Mouse (Mus musculus) limb, embryonic 10.5 days (tissue): Measurements from ENCODE around the gene Klra2. TPM values are rescaled to one million over a fixed set of nuclear protein-coding genes. Genes with fewer than 3 reads are reported as not detected.
A peak's percentile ranks its signal among the peaks of the same experiment; 100 is the strongest.
"Not testable (repeated sequence)": the region's sequence is repeated elsewhere in the genome, so short reads cannot be mapped to it uniquely, and the experiment has no call there.

Experiments used
- DNase-seq: peaks from one replicate; pipeline ENCODE4 v3.0.0-alpha.2; 2017; ENCODE audit warnings: low spot score
- H3K27ac ChIP-seq: fragments of 300-500 bp; sonication (generic); 2 replicates; pipeline ENCODE4 v1.5.1; 2016; ENCODE audit warnings: mild to moderate bottlenecking
- H3K27me3 ChIP-seq: fragments of 300-500 bp; sonication (generic); 2 replicates; pipeline ENCODE4 v1.6.1; 2016; ENCODE audit warnings: low read depth, mild to moderate bottlenecking; ENCODE audit not compliant: poor library complexity, severe bottlenecking
- H3K36me3 ChIP-seq: fragments of 300-500 bp; sonication (generic); 2 replicates; pipeline ENCODE4 v1.6.1; 2016; ENCODE audit warnings: mild to moderate bottlenecking, moderate library complexity
- H3K4me1 ChIP-seq: fragments of 300-500 bp; sonication (generic); 2 replicates; pipeline ENCODE4 v1.6.1; 2016
- H3K4me3 ChIP-seq: fragments of 300-500 bp; sonication (generic); 2 replicates; pipeline ENCODE4 v1.5.1; 2016; ENCODE audit warnings: mild to moderate bottlenecking, moderate library complexity
- H3K9me3 ChIP-seq: fragments of 300-500 bp; sonication (generic); replicated peaks from 2 replicates; pipeline ENCODE4 v1.6.1; 2016; ENCODE audit warnings: mild to moderate bottlenecking
- WGBS: fragments of 180-500 bp; shearing (Covaris S2); methylation state at CpG from one replicate; pipeline ENCODE4 v1.1.7; 2016; 5-methylcytosine and 5-hydroxymethylcytosine counted together
- polyA plus RNA-seq: library from polyadenylated mRNA; unstranded; fragments of >200 nt; fragmentation: Nextera tagmentation; extraction: Ambion mirVana; gene quantifications from 2 replicates; pipeline ENCODE4 v1.2.1, GENCODE M21; 2016

Gene Klra2
- polyA plus RNA-seq, result not detected in 2 replicates

- WGBS, result 86% methylated on average over 2 of the region's 2 CpGs
- no peak for DNase-seq
- Histone ChIP-seq H3K36me3 (no peaks in the 10 kb centered on the region), H3K4me3 (no peak within 1 kb of the TSS), H3K27ac (no peak within 1 kb of the TSS), H3K27me3 (no peaks in the 10 kb centered on the region), H3K9me3 (no peaks in the 10 kb centered on the region), H3K4me1 (no peaks in the 10 kb centered on the region)
Measured at GRCm38 (mm10) chr6:131247206-131247605, at the start of gene Klra2. Gene Klra2, minus strand, starts transcription at chr6:131247362.

- Histone ChIP-seq H3K4me1 (peaks cover 6% of the 10 kb centered on the region), H3K36me3 (no peaks in the 10 kb centered on the region), H3K27ac (no peak overlapping the region), H3K4me3 (no peak overlapping the region), H3K9me3 (no peaks in the 10 kb centered on the region), H3K27me3 (no peaks in the 10 kb centered on the region)
- WGBS, result 88% methylated on average over 5 of the region's 5 CpGs
- no peak for DNase-seq
Measured at GRCm38 (mm10) chr6:131294435-131295112, 47.4 kb upstream of the Klra2 start.

GRCm38 (mm10) chr6:131293916-131294315 lies 46.8 kb upstream of the Klra2 start:
- WGBS, result 92% methylated on average over 5 of the region's 5 CpGs
- Histone ChIP-seq H3K4me3 (peak overlapping the region; percentile 74; the same call in 1 of the 2 replicates), H3K36me3 (peaks cover 4% of the 10 kb centered on the region; the same call in 1 of the 2 replicates), H3K9me3 (no peaks in the 10 kb centered on the region), H3K27me3 (no peaks in the 10 kb centered on the region), H3K27ac (no peak overlapping the region), H3K4me1 (peaks cover 6% of the 10 kb centered on the region)
- DNase-seq, result no peak

GRCm38 (mm10) chr6:131292991-131293788 lies 46.0 kb upstream of the Klra2 start, which contains the start of gene Magohb:
Gene Magohb, minus strand, starts transcription at chr6:131293244.
- peaks cover 6% of the 10 kb centered on the region for H3K4me1 ChIP-seq
- H3K4me3 ChIP-seq, result peak within 1 kb of the TSS; percentile 74
- H3K36me3 ChIP-seq, result peaks cover 6% of the 10 kb centered on the region
- peak; percentile 89 for DNase-seq
- no peaks in the 10 kb centered on the region for H3K9me3 ChIP-seq
- no peaks in the 10 kb centered on the region for H3K27me3 ChIP-seq
- H3K27ac ChIP-seq, result peak within 1 kb of the TSS; percentile 94
- WGBS, result 2% methylated on average over 48 of the region's 51 CpGs

- DNase-seq, result no peak
- WGBS, result 27% methylated on average over 10 of the region's 10 CpGs
- H3K4me1 ChIP-seq, result peaks cover 6% of the 10 kb centered on the region
- peak overlapping the region; percentile 74 for H3K4me3 ChIP-seq
- peak overlapping the region; percentile 94 for H3K27ac ChIP-seq
- peaks cover 14% of the 10 kb centered on the region for H3K36me3 ChIP-seq
- H3K9me3 ChIP-seq, result no peaks in the 10 kb centered on the region
- no peaks in the 10 kb centered on the region for H3K27me3 ChIP-seq
Measured at GRCm38 (mm10) chr6:131292276-131292990, 45.3 kb upstream of the Klra2 start.

GRCm38 (mm10) chr6:131290430-131290829 lies 43.3 kb upstream of the Klra2 start:
- 30% methylated on average over 2 of the region's 2 CpGs for WGBS
- Histone ChIP-seq H3K27ac (no peak overlapping the region), H3K4me1 (peaks cover 6% of the 10 kb centered on the region), H3K36me3 (peaks cover 28% of the 10 kb centered on the region), H3K4me3 (no peak overlapping the region), H3K9me3 (no peaks in the 10 kb centered on the region), H3K27me3 (no peaks in the 10 kb centered on the region)
- no peak for DNase-seq

GRCm38 (mm10) chr6:131278160-131278559 lies 31.0 kb upstream of the Klra2 start:
- not testable (repeated sequence) for DNase-seq, H3K4me1 ChIP-seq, H3K9me3 ChIP-seq, H3K27me3 ChIP-seq, H3K27ac ChIP-seq, H3K4me3 ChIP-seq
- H3K36me3 ChIP-seq, result peaks cover 22% of the 10 kb centered on the region
- 97% methylated on average over 2 of the region's 2 CpGs for WGBS

GRCm38 (mm10) chr6:131276659-131277058 lies 29.5 kb upstream of the Klra2 start:
- H3K27me3 ChIP-seq, result no peaks in the 10 kb centered on the region
- H3K4me1 ChIP-seq, result no peaks in the 10 kb centered on the region

GRCm38 (mm10) chr6:131272311-131272710 lies 25.1 kb upstream of the Klra2 start:
- Histone ChIP-seq H3K4me3 (no peak overlapping the region), H3K4me1 (no peaks in the 10 kb centered on the region), H3K27ac (no peak overlapping the region), H3K27me3 (no peaks in the 10 kb centered on the region), H3K36me3 (peaks cover 4% of the 10 kb centered on the region; the same call in 1 of the 2 replicates), H3K9me3 (no peaks in the 10 kb centered on the region)
- WGBS, result 90% methylated on average over 1 of the region's 1 CpGs
- no peak for DNase-seq

More at GRCm38 (mm10) chr6:131276659-131277058, 29.5 kb upstream of the Klra2 start:
- DNase-seq, result no peak
- Histone ChIP-seq H3K4me3 (no peak overlapping the region), H3K36me3 (peaks cover 7% of the 10 kb centered on the region), H3K9me3 (no peaks in the 10 kb centered on the region), H3K27ac (no peak overlapping the region)
- WGBS, result 91% methylated on average over 4 of the region's 4 CpGs

GRCm38 (mm10) chr6:131270312-131270711 lies 23.1 kb upstream of the Klra2 start:
- no peak overlapping the region for H3K4me3 ChIP-seq
- no peak for DNase-seq
- H3K27ac ChIP-seq, result no peak overlapping the region
- H3K36me3 ChIP-seq, result no peaks in the 10 kb centered on the region
- no peaks in the 10 kb centered on the region for H3K4me1 ChIP-seq
- no peaks in the 10 kb centered on the region for H3K9me3 ChIP-seq
- no peaks in the 10 kb centered on the region for H3K27me3 ChIP-seq
- WGBS, result 66% methylated on average over 1 of the region's 1 CpGs

- H3K27ac ChIP-seq, result no peak overlapping the region
- H3K4me3 ChIP-seq, result no peak overlapping the region
- H3K9me3 ChIP-seq, result no peaks in the 10 kb centered on the region
- DNase-seq, result no peak
- H3K36me3 ChIP-seq, result no peaks in the 10 kb centered on the region
- no peaks in the 10 kb centered on the region for H3K4me1 ChIP-seq
- WGBS, result 94% methylated on average over 2 of the region's 2 CpGs
- H3K27me3 ChIP-seq, result no peaks in the 10 kb centered on the region
Measured at GRCm38 (mm10) chr6:131269599-131269998, 22.4 kb upstream of the Klra2 start.

GRCm38 (mm10) chr6:131264175-131264574 lies 17.0 kb upstream of the Klra2 start:
- WGBS, result 89% methylated on average over 5 of the region's 5 CpGs
- DNase-seq, result no peak
- no peaks in the 10 kb centered on the region for H3K4me1 ChIP-seq
- H3K27me3 ChIP-seq, result no peaks in the 10 kb centered on the region
- H3K4me3 ChIP-seq, result no peak overlapping the region
- H3K36me3 ChIP-seq, result no peaks in the 10 kb centered on the region
- no peaks in the 10 kb centered on the region for H3K9me3 ChIP-seq
- H3K27ac ChIP-seq, result no peak overlapping the region
